Mouse (Mus musculus) MEL-GATA-1-ER (cell line): Measurements from ENCODE around the gene Slc35e3.
"Not testable (repeated sequence)": the region's sequence is repeated elsewhere in the genome, so short reads cannot be mapped to it uniquely, and the experiment has no call there.

Experiments used
- DNase-seq: peaks from one replicate; pipeline ENCODE4 v3.0.0-alpha.2; 2012; ENCODE audit warnings: low read depth; ENCODE audit errors: extremely low read depth

The Slc35e3 gene

GRCm38 (mm10) chr10:117749787-117750343 lies 3.7 kb upstream of the Slc35e3 start:
- DNase-seq = no peak

- DNase-seq = no peak
These were observed 3.0 kb upstream of the Slc35e3 start for GRCm38 (mm10) chr10:117749050-117749686.

DNA sequence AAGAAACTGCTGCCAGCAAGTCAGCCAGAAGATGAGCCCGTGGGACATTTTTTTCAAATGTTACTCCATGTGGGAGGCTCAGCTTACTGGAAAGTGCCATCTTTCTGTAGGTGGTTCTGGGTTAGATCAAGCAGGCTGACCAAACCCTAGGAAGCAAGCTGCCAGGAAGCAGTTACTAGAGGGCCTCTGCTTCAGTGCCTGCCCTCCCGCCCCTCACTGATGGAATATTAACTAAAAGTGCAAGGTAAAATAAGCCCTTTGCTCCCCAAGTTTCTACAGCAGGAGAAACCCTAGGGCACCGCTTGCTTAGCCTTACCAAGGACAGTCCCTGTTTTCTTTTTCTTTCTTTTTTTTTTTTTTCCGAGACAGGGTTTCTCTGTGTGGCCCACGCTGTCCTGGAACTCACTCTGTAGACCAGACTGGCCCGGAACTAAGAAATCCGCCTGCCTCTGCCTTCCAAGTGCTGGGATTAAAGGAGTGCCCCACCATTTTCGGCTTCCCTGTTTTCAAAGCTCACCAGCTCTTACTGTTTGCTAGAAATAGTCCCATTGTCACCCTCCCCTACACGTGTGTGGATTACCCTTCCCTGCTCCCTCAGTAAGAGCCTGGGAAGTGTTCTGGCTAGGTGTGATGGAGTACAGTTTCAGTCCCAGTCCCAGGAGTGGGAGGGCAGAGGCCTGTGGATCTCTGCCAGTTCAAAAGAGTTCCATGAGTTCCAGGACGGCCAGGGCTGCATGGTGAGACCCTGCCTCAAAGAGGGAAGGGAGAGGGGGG lies 2.3 kb upstream of the Slc35e3 start:
- DNase-seq = no peak

GRCm38 (mm10) chr10:117747711-117748110 lies 1.5 kb upstream of the Slc35e3 start:
- no peak for DNase-seq

- not testable (repeated sequence) for DNase-seq
These were observed 432 bp downstream of the Slc35e3 start for GRCm38 (mm10) chr10:117745570-117746296.

DNA sequence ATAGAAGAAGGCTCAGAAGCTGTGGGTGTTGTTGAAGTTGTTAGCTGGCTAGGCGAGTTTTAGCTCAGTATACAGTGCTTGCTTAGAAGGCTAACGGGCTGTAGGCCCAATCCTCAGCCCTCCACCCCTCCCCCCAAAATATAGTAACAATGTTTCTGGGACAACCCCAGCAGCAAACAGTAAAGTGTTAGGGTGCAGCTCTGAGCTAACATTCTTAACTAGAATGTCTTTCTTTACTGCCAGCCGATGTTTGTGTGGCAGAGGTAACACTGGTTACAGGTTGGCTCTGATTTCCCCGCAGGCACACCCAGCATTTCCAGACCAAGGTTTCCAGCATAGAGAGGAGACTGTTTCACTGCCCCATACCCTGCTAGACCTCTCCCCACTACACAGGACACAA lies 2.2 kb downstream of the Slc35e3 start:
- no peak for DNase-seq

DNA sequence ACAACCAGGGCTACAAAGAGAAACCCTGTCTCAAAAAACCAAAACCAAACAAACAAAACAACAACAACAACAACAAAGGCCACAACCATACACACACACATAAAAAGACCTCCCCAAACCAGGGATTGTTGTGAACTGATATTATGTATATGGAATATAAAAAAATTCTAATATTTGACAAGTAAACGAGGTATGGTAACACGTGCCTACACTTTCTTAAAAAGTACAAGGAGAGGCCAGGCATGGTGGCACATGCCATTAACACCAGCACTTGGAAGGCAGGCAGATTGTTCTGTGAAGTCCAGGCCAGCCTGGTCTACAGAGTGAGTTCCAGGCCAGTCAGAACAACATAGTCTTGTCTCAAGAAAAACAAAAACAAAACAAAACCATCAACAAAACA lies 3.0 kb downstream of the Slc35e3 start:
- DNase-seq = no peak

GRCm38 (mm10) chr10:117742618-117743017 lies 3.5 kb downstream of the Slc35e3 start:
- DNase-seq = no peak

GRCm38 (mm10) chr10:117741698-117742475 lies 4.3 kb downstream of the Slc35e3 start:
- no peak for DNase-seq

DNA sequence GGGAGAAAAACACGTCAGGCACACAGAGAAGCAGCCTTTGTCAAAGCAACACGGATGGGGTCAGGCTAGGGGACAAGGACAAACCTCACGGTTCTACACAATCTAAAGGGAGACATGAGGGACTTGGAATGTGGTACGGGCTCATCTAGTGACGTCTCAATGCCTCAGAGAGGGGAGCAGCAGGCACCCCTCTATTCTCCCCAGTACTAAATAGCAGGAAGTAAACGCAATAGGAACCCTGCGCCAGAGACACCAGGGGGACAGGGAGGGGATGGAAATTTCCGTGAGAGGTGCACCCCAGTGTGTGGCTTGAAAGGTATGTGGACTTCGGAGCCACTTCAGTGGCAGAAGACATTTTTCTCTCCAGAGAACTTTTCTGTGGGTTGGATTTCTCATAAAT lies 5.2 kb downstream of the Slc35e3 start:
- DNase-seq = no peak

DNA sequence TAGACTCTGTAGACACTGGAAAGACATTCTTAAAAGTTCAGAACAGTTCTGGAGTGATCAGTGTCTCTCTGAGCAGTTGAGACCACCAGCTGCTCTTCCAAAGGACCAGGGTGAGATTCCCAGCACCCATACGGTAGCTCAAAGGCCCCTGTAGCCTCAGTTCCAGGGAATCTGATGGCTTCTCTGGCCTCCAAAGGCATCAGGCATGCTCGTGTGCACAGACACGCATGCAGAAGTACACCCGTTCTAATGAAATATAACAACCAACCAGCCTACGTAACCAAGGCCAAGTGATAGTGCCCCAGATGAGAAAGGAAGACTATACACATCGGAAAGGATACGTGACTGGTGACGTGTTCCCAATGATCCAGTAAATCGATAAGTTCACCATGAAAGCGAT lies 6.0 kb downstream of the Slc35e3 start:
- no peak for DNase-seq

GRCm38 (mm10) chr10:117739648-117739948 lies 6.6 kb downstream of the Slc35e3 start:
- DNase-seq = no peak

DNA sequence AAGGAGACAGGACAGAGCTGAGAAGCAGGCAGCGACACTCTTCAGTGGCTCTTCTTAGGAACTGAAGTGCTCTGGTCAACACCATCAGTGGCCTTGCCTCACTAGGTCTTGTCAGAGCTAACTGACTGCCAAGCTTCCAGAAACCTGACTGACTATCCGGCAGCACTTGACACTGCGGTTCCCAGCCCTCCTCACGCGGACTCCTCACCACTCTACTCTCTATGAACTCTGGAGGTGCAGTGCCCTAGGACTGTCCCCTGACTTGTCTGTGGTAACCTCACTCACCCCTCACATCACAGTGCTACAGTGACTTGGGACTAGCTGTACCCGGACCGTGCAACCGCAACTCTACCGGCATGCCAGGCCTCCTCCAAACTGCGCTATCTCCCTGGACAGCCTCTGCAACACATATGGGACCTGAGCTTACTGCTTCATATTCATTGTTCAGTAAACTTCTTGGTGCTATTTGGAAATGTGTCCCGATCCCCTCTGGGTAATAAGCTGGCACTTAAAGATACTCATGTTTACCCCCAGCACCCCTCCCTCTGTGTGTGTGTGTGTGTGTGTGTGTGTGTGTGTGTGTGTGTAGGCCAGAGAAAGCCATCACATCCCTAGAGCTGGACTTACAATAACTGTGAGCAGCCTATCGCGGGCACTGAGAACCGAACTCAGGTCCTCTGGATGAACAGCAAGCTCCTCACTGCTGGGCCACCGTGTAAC lies 7.1 kb downstream of the Slc35e3 start:
- no peak for DNase-seq

DNA sequence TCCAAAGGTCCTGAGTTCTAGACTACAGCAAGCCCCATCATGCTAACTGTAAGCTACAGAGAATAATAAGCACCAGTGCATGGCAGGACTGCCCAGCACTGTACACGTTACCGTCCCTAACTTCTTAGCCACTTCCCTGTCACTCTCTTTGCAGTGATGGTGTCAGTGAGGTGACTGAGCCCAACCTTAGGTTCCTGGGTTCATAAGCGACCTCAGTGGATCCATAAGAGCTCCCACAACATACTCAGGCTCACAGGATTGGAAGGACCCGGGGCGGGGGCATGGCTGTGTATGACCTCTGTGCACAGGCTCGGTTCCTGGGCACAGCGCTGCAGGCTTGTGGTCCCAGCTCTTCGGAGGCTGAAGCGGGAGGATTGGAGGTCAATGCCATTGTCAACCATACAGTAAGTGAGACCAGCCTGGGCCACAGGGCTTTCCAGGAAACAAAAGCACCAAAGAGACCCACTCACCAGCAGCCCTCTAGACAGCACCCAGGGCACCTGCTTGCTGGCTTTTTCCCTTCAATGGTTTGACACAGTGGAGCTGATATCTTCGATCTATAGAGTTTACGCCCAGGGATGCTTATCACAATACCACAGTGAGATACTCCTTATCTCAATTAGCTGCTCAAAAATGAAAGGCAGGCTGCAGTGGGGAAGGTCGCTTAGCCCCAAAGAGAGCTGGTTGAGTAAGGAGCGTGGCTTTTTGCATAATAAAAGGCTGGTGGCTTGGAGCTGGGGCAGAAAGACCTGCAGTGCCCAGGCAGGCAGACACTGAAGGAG lies 7.8 kb downstream of the Slc35e3 start:
- DNase-seq = no peak

DNA sequence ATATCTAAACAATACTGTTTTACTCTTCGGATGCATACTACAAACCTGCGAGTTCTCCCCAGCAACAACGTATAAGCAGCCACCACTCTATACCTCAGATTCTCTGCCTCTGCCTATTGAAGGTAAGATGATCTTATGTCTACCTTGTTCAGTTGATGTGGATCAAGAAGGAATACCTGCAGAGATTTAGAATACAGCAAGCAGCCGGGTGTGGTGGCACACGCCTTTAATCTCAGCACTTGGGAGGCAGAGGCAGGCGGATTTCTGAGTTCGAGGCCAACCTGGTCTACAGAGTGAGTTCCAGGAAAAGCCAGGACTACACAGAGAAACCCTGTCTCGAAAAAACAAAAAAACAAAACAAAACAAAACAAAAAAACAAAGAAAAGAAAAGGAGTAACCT lies 8.7 kb downstream of the Slc35e3 start:
- DNase-seq = not testable (repeated sequence)

GRCm38 (mm10) chr10:117737075-117737474 lies 9.1 kb downstream of the Slc35e3 start:
- no peak for DNase-seq

DNA sequence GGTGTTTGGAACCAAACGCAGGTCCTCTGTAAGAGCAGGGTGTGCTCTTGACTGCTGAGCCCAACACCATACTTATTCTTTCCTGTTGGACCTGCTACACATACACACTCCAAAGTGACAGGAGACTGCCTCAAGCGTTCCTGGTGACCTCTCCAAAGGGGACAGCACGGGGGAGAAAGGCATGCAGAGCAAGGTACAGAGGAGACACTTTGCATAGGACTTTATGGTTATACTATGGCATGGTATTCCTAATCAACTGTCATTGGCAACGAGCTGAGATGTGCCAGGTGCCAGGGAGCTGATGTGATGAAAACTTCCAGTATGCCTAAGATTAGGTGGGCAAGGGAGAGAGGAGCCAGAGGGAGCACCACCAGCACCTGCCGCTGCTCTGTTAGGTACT lies 9.6 kb downstream of the Slc35e3 start:
- no peak for DNase-seq

- not testable (repeated sequence) for DNase-seq
These were observed 10.8 kb downstream of the Slc35e3 start for GRCm38 (mm10) chr10:117735396-117735795.

GRCm38 (mm10) chr10:117734104-117734852 lies 11.9 kb downstream of the Slc35e3 start:
- not testable (repeated sequence) for DNase-seq
